Mouse (Mus musculus) forebrain, embryonic 11.5 days (tissue): Measurements from ENCODE around the gene Sgip1. TPM values are rescaled to one million over a fixed set of nuclear protein-coding genes. Genes with fewer than 3 reads are reported as not detected.

Source experiments
- ATAC-seq: fragments of 200-750 bp; cut with Nextera tagmentation; replicated peaks from 2 replicates; pipeline ENCODE4 v1.8.0; 2017; ENCODE audit warnings: moderate TSS enrichment; ENCODE audit not compliant: low FRiP score
- DNase-seq: peaks from one replicate; pipeline ENCODE4 v3.0.0-alpha.2; 2017; ENCODE audit warnings: low spot score
- H3K27ac ChIP-seq: fragments of 300-500 bp; sonication (generic); 2 replicates; pipeline ENCODE4 v1.5.1; 2014; ENCODE audit warnings: low read depth, low read length
- H3K27me3 ChIP-seq: fragments of 300-500 bp; sonication (generic); 2 replicates; pipeline ENCODE4 v1.6.1; 2014; ENCODE audit warnings: mild to moderate bottlenecking, low read length, mixed read lengths; ENCODE audit not compliant: control insufficient read depth, insufficient read depth
- H3K36me3 ChIP-seq: fragments of 300-500 bp; sonication (generic); 2 replicates; pipeline ENCODE4 v1.6.1; 2014; ENCODE audit warnings: mild to moderate bottlenecking, low read length, moderate library complexity, mixed read lengths; ENCODE audit not compliant: control insufficient read depth, insufficient read depth
- H3K4me1 ChIP-seq: fragments of 300-500 bp; sonication (generic); replicated peaks from 2 replicates; pipeline ENCODE4 v1.6.1; 2014; ENCODE audit warnings: low read length, mixed read lengths; ENCODE audit not compliant: control insufficient read depth, insufficient read depth
- H3K4me2 ChIP-seq: fragments of 300-500 bp; sonication (generic); 2 replicates; pipeline ENCODE4 v1.6.1; 2014; ENCODE audit warnings: low read depth, mild to moderate bottlenecking, low read length, moderate library complexity, mixed read lengths; ENCODE audit not compliant: severe bottlenecking
- H3K4me3 ChIP-seq: fragments of 300-500 bp; sonication (generic); 2 replicates; pipeline ENCODE4 v1.5.1; 2014; ENCODE audit warnings: low read depth, low read length
- H3K9ac ChIP-seq: fragments of 300-500 bp; sonication (generic); 2 replicates; pipeline ENCODE4 v1.6.1; 2014; ENCODE audit warnings: low read length
- H3K9me3 ChIP-seq: fragments of 300-500 bp; sonication (generic); 2 replicates; pipeline ENCODE4 v1.6.1; 2016; ENCODE audit warnings: low read length, mixed read lengths; ENCODE audit not compliant: control insufficient read depth
- WGBS: fragments of 180-500 bp; shearing (Covaris S2); extraction: QIAGEN DNeasy Blood & Tissue Kit; methylation state at CpG from one replicate; pipeline ENCODE4 v1.1.7; 2014; 5-methylcytosine and 5-hydroxymethylcytosine counted together
- polyA plus RNA-seq: library from polyadenylated mRNA; unstranded; fragments of >200 nt; fragmentation: Nextera tagmentation; extraction: Ambion mirVana; gene quantifications from 2 replicates; pipeline ENCODE4 v1.2.1, GENCODE M21; 2014

Gene Sgip1
- polyA plus RNA-seq, 1 experiment from 2014 or later = 12.8 TPM

GRCm38 (mm10) chr4:102989391-102989790 is 248.3 kb downstream of the Sgip1 start:
- DNase-seq (no peak), ATAC-seq (no peak)
- Histone ChIP-seq H3K4me2 (no peak overlapping the region), H3K9me3 (no peaks in the 10 kb centered on the region), H3K36me3 (no peaks in the 10 kb centered on the region), H3K4me3 (no peak overlapping the region), H3K27ac (no peak overlapping the region), H3K27me3 (no peaks in the 10 kb centered on the region), H3K4me1 (no peaks in the 10 kb centered on the region), H3K9ac (no peak overlapping the region)
- 82% methylated on average over 5 of the region's 5 CpGs for WGBS

- H3K9me3 ChIP-seq = no peaks in the 10 kb centered on the region
- no peaks in the 10 kb centered on the region for H3K27me3 ChIP-seq
- no peak for ATAC-seq
Observed at GRCm38 (mm10) chr4:102990016-102990415, 248.9 kb downstream of the Sgip1 start.

GRCm38 (mm10) chr4:102990595-102991340 is 249.7 kb downstream of the Sgip1 start:
- no peaks in the 10 kb centered on the region for H3K4me1 ChIP-seq
- 86% methylated on average over 11 of the region's 11 CpGs for WGBS
- no peak overlapping the region for H3K9ac ChIP-seq
- no peak overlapping the region for H3K4me2 ChIP-seq
- no peaks in the 10 kb centered on the region for H3K36me3 ChIP-seq
- H3K27ac ChIP-seq = no peak overlapping the region
- no peak for ATAC-seq
- DNase-seq = no peak
- no peak overlapping the region for H3K4me3 ChIP-seq
- H3K9me3 ChIP-seq = no peaks in the 10 kb centered on the region
- H3K27me3 ChIP-seq = no peaks in the 10 kb centered on the region

More at GRCm38 (mm10) chr4:102990016-102990415, 248.9 kb downstream of the Sgip1 start:
- no peak for DNase-seq
- Histone ChIP-seq H3K36me3 (no peaks in the 10 kb centered on the region), H3K4me1 (no peaks in the 10 kb centered on the region), H3K27ac (no peak overlapping the region), H3K4me3 (no peak overlapping the region), H3K9ac (no peak overlapping the region), H3K4me2 (no peak overlapping the region)
- WGBS = 81% methylated on average over 4 of the region's 4 CpGs

DNA sequence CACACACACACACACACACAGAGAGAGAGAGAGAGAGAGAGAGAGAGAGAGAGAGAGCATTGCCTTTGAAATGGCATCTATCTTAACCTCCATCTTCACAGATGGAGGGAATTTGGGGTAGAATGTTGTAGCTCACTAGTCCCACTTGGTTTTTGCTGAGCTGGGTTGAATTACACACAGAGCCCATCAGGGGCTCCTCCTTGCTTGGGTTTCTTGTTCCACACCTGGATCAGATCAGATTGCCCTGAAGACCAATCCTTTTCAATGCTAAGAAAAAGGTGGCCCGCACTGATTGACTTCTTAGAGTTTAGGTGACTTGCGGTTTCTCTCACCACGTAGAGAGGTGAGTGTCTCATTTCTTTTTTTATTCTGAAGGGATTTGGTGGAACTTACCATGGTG is 250.6 kb downstream of the Sgip1 start:
- ATAC-seq (no peak), DNase-seq (no peak)
- Histone ChIP-seq H3K27me3 (no peaks in the 10 kb centered on the region), H3K36me3 (no peaks in the 10 kb centered on the region), H3K9me3 (no peaks in the 10 kb centered on the region), H3K4me1 (no peaks in the 10 kb centered on the region), H3K9ac (no peak overlapping the region), H3K27ac (no peak overlapping the region), H3K4me2 (no peak overlapping the region), H3K4me3 (no peak overlapping the region)
- 58% methylated on average over 3 of the region's 3 CpGs for WGBS

- H3K4me3 ChIP-seq = no peak overlapping the region
- H3K4me1 ChIP-seq = no peaks in the 10 kb centered on the region
- H3K27me3 ChIP-seq = no peaks in the 10 kb centered on the region
- no peak overlapping the region for H3K27ac ChIP-seq
- H3K36me3 ChIP-seq = no peaks in the 10 kb centered on the region
- DNase-seq = no peak
- 91% methylated on average over 4 of the region's 4 CpGs for WGBS
- no peak for ATAC-seq
- H3K9me3 ChIP-seq = no peaks in the 10 kb centered on the region
- H3K4me2 ChIP-seq = no peak overlapping the region
- no peak overlapping the region for H3K9ac ChIP-seq
Observed at GRCm38 (mm10) chr4:103004681-103005080, 263.6 kb downstream of the Sgip1 start.

DNA sequence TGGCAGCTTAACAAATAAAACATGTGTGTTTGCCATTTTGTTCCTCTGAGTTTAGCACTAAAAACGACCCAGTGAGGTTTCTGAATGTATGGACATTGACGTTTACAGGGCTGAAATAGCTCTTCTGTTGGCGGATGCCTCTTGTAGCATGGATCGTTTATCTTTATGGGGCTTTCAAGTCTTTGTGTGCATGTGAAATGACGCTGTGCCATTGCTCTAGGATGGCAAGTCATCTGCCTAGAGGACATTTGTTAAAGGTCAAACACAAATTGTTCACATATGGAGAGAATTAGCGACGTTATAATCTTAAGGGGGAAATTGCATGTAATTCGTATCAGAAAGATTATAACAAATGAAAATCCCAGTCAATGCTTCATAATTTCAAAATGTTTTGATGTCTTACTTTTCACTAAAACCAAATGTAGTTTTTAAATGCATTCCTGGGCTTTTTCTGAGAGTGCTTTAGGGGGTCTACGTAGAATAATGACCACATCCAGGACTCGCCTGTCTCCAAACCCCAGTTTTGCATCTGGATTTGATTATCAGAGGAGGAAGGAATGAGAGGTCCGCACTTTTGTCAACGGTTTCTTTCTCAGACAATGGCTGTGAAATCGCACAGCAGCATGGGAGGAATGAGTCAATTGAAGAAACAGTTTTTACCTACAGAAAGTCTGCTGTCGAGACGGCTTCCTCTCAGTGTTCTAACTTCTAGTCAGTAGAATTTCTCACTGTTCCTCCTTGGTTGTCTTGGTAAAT is 264.3 kb downstream of the Sgip1 start:
- H3K4me3 ChIP-seq = no peak overlapping the region
- H3K4me2 ChIP-seq = no peak overlapping the region
- no peaks in the 10 kb centered on the region for H3K27me3 ChIP-seq
- H3K4me1 ChIP-seq = no peaks in the 10 kb centered on the region
- no peak for ATAC-seq
- H3K27ac ChIP-seq = no peak overlapping the region
- 72% methylated on average over 15 of the region's 15 CpGs for WGBS
- H3K9me3 ChIP-seq = no peaks in the 10 kb centered on the region
- no peak for DNase-seq
- no peaks in the 10 kb centered on the region for H3K36me3 ChIP-seq
- no peak overlapping the region for H3K9ac ChIP-seq

GRCm38 (mm10) chr4:103006266-103006665 is 265.2 kb downstream of the Sgip1 start:
- Histone ChIP-seq H3K9ac (no peak overlapping the region), H3K27ac (no peak overlapping the region), H3K27me3 (no peaks in the 10 kb centered on the region), H3K9me3 (no peaks in the 10 kb centered on the region), H3K4me2 (no peak overlapping the region), H3K4me3 (no peak overlapping the region), H3K4me1 (no peaks in the 10 kb centered on the region), H3K36me3 (no peaks in the 10 kb centered on the region)
- WGBS = 81% methylated on average over 5 of the region's 5 CpGs
- DNase-seq (no peak), ATAC-seq (no peak)

GRCm38 (mm10) chr4:103006943-103007418 is 265.9 kb downstream of the Sgip1 start:
- 44% methylated on average over 4 of the region's 4 CpGs for WGBS
- Histone ChIP-seq H3K4me3 (no peak overlapping the region), H3K36me3 (no peaks in the 10 kb centered on the region), H3K9ac (no peak overlapping the region), H3K27ac (no peak overlapping the region), H3K27me3 (no peaks in the 10 kb centered on the region), H3K4me2 (no peak overlapping the region), H3K9me3 (no peaks in the 10 kb centered on the region), H3K4me1 (0 out of 2 replicates have a peak, but pooled peaks cover 2% of the 10 kb centered on the region)
- ATAC-seq = no peak; the same call in 1 of the 2 replicates
- DNase-seq = peak; percentile 75
